Mouse (Mus musculus) hindbrain, embryonic 10.5 days (tissue): ENCODE results near the gene Btbd35f11. TPM values are rescaled to one million over a fixed set of nuclear protein-coding genes. Genes with fewer than 3 reads are reported as not detected.
"Not testable (repeated sequence)": the region's sequence is repeated elsewhere in the genome, so short reads cannot be mapped to it uniquely, and the experiment has no call there.

Experiments
- DNase-seq: peaks from one replicate; pipeline ENCODE4 v3.0.0-alpha.2; 2017; ENCODE audit warnings: low spot score
- H3K27ac ChIP-seq: fragments of 300-500 bp; sonication (generic); 2 replicates; pipeline ENCODE4 v1.5.1; 2016; ENCODE audit warnings: mild to moderate bottlenecking, moderate library complexity
- H3K27me3 ChIP-seq: fragments of 300-500 bp; sonication (generic); 2 replicates; pipeline ENCODE4 v1.6.1; 2016; ENCODE audit warnings: mild to moderate bottlenecking; ENCODE audit not compliant: poor library complexity, insufficient read depth, severe bottlenecking
- H3K36me3 ChIP-seq: fragments of 300-500 bp; sonication (generic); 2 replicates; pipeline ENCODE4 v1.6.1; 2016; ENCODE audit warnings: mild to moderate bottlenecking, moderate library complexity
- H3K4me1 ChIP-seq: fragments of 300-500 bp; sonication (generic); replicated peaks from 2 replicates; pipeline ENCODE4 v1.6.1; 2016; ENCODE audit warnings: mild to moderate bottlenecking
- H3K4me3 ChIP-seq: fragments of 300-500 bp; sonication (generic); 2 replicates; pipeline ENCODE4 v1.5.1; 2016; ENCODE audit warnings: mild to moderate bottlenecking, moderate library complexity
- H3K9me3 ChIP-seq: fragments of 300-500 bp; sonication (generic); 2 replicates; pipeline ENCODE4 v1.6.1; 2016; ENCODE audit warnings: mild to moderate bottlenecking, moderate library complexity
- WGBS: fragments of 180-500 bp; shearing (Covaris S2); methylation state at CpG from one replicate; pipeline ENCODE4 v1.1.7; 2016; 5-methylcytosine and 5-hydroxymethylcytosine counted together
- polyA plus RNA-seq: library from polyadenylated mRNA; unstranded; fragments of >200 nt; fragmentation: Nextera tagmentation; extraction: Ambion mirVana; gene quantifications from 2 replicates; pipeline ENCODE4 v1.2.1, GENCODE M21; 2016

Btbd35f11 gene
- polyA plus RNA-seq: not detected in 2 replicates

GRCm38 (mm10) chrX:3443590-3443989 lies at the start of gene Btbd35f11:
Gene Btbd35f11 (minus strand): TSS chrX:3443690.
- H3K4me3 ChIP-seq, H3K27ac ChIP-seq, H3K36me3 ChIP-seq, H3K4me1 ChIP-seq, H3K27me3 ChIP-seq, H3K9me3 ChIP-seq, DNase-seq: not testable (repeated sequence)
- 55% methylated on average over 2 of the region's 3 CpGs for WGBS

- 90% methylated on average over 1 of the region's 2 CpGs for WGBS
- not testable (repeated sequence) for H3K27ac ChIP-seq, H3K4me1 ChIP-seq, DNase-seq, H3K36me3 ChIP-seq, H3K4me3 ChIP-seq, H3K9me3 ChIP-seq, H3K27me3 ChIP-seq
Observed at GRCm38 (mm10) chrX:3409946-3410345, 33.5 kb downstream of the Btbd35f11 start.

Other genes with a start within 250 kb of the Btbd35f11 start
- gene Btbd35f24, start 247.9 kb downstream of the Btbd35f11 start, polyA plus RNA-seq: not detected in 2 replicates